Mouse (Mus musculus) telencephalon, adult 2 months (tissue): Measurements from ENCODE around the gene Zfp947.
"Not testable (repeated sequence)": the region's sequence is repeated elsewhere in the genome, so short reads cannot be mapped to it uniquely, and the experiment has no call there.

Source experiments
- DNase-seq: peaks from one replicate; pipeline ENCODE4 v3.0.0-alpha.2; 2011; ENCODE audit warnings: low read depth, low spot score

Zfp947 gene

DNA sequence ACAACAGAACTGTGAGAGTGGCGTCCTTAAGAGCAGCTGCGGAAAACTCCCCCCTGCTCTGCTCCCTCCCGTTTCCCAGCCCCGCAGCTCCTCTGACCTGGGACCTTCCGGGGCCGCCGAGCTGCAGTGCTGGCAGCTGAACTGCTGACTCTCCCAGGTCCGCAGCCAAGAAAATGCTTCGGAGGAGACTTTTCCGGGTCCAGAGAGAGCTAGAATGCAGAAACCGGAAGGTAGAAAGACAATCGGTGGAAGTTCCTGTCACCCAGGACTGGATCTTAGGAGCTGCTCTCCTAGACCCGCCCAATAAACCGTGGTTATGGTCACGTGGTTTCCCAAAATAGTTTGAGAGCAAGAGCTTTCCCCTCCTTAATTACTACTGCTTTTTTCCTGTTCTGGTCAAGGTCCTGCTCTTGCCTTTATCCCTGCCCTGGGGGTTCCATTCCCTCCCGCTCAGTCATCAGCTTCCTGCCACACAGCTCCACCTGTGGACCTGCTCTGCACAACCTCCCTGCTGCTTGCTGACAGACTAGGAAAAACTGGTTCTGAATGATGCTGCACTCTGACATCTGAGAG is at the start of gene Zfp947:
Gene Zfp947 (minus strand): TSS at position 469 of the 573 bp plus-strand sequence.
- DNase-seq = not testable (repeated sequence)

GRCm38 (mm10) chr17:22165304-22165703 is 686 bp downstream of the Zfp947 start:
- not testable (repeated sequence) for DNase-seq

DNA sequence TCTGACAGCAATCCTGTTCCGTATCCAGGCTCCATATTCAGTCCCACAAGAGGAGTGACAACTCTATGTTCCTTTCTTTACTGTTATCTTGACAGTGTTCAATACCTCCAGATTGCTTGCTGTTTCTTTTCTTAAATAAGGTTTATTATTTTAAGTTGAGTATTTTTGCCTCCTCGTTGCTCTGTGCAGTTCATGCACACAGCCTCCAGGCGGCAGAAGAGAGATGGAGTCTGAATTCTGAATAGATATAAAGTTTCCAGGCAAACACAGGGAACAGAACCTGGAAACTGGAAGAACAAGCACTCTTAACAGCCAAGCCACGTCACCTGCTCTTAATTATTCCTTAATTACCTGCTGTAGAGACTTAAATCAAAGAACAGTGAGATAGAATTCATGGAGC is 12.0 kb downstream of the Zfp947 start:
- DNase-seq = not testable (repeated sequence)

DNA sequence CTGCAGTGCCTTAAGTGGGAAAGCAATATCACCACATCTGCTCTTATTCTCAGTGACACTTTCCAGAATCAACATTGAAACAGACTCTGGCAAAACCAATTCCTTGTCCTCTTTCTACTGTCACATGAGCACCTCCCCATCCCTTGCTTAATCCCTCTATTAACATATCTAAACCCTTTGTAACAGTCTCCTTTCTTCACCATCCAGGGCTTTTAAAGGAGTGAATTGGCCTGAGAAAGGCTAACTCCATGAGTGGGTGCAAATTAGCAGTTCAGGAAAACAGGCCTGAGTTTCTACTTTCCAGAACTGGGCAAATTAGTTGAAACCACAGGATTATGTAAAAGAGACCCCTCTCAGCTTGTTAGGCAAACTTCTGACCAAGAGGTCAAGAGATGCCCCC is 47.2 kb downstream of the Zfp947 start:
- DNase-seq = no peak
